Mouse (Mus musculus) embryonic stem cell, embryonic (primary cell): Measurements from ENCODE around the gene Cmtr1.

ENCODE experiments used
- CTCF ChIA-PET, 4 experiments: fragments of 300-600 bp in 2 of 4; fragments of 350-600 bp in 2 of 4; sonication (Branson Sonifier 250); formaldehyde crosslinking; loops; one replicate each; lab custom pipeline; 2022; ENCODE audit warnings: inconsistent platforms in 2 of 4; lab: Charles Lee
- POLR2A ChIA-PET, 4 experiments: fragments of 300-600 bp in 2 of 4; fragments of 350-600 bp in 2 of 4; sonication (Branson Sonifier 250); formaldehyde crosslinking; loops; one replicate each; lab custom pipeline; 2022; ENCODE audit warnings: antibody characterized with exemption in 4 of 4, inconsistent platforms in 1 of 4; lab: Charles Lee

Cmtr1 gene

DNA sequence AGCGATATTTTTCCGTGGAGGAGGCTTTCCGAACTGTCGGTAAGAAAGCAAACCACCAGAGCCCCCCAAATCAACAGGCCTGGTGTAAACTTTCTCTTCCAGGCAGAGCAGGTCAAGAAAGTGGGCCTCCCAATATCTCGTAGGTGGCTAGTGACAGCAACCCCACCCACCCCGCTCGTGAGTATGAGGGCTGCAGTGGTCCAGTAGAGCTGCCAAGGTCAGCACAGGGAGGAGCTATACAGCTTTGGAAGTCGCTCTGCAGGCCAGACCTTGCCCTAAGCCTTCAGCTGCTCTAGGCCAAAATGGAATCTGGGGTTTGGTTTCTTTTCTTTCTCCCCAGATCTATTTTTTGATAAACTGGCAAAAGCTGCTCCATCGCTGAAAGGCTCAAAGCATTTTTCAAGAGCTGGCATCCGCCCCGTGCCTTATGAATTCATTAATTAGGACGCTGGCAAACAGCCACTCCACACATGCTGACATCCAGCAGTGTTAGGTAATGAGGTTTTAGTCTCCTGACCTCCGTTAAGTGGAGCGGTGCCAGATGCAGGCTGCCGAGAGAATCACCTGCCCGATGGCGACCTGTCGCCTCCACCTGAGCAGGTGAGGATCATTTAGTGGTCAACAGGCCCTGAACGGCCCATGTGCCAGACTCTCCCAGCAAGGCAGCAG, 50.8 kb downstream of the Cmtr1 start:
- ChIA-PET POLR2A (interaction anchor here in 2 of 4 experiments (0.6 to 3.1 kb wide), 10 partner anchors 8 to 107 kb away, joined by 3 to 11 read pairs (median 5); no protein-coding TSS in a partner anchor), CTCF (interaction anchor here in 1 of 4 experiments (0.6 kb wide), 1 partner anchor 74 kb away, joined by 14 read pairs; no protein-coding TSS in a partner anchor)

DNA sequence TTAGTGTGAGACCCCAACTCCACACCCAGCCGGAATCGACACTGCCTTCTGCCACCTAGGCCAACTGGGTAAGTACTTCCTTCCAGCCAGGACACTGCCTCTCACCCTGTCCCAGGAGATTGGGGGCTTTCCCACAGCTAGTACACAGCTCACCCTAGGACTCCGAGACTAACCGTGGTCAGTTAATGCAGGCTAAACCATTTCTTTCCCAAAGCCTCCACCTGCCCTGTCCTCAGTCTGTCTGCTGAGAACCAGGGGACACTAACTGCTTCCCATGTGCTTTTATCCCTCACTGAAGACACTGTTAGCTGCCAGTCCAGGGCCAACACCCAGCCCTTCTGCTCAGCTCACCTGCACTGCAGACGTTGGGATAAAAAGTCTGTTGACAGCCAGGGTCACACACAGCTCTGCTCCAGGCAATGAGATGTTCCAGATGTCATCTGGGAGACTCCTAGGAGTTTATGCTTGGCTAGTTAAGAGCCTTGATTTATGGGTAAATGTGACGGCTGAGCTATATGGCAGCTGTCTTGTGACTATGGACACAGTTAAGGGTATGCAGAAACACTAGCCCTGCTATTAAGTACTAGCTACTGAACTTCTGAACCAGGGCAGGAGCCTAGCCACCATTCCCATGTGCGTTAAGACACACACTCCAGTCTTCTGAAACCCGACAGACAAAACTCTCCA, 51.5 kb downstream of the Cmtr1 start:
- ChIA-PET CTCF (interaction anchor here in 1 of 4 experiments (1.1 kb wide), 1 partner anchor 159 kb away, joined by 3 read pairs; no protein-coding TSS in a partner anchor), POLR2A (interaction anchor here in 3 of 4 experiments (0.5 to 3.1 kb wide), 11 partner anchors 8 to 1635 kb away, joined by 3 to 11 read pairs (median 4); no protein-coding TSS in a partner anchor)

DNA sequence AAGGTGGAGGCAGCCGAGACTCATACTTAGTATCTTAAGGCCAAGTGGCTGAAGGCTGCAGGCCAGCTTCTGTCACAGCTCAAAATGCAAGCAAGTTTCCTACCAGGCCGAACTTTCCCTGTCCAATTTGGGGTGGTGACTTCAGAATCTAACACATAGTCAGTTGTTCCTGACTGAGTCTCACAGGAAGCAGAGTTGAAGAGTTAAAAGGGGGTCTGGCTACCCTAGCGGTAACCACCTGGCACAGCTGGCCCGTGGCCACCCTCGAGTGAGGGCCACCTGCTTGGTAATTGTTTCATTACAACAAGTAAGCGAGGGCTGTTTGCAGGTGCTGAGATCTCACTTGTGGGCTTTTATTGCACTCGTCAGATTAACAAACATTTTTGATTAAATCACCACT, 52.2 kb downstream of the Cmtr1 start:
- CTCF ChIA-PET: interaction anchor here in 2 of 4 experiments (0.6 to 1.1 kb wide), 2 partner anchors 158 to 339 kb away, joined by 3 read pairs; no protein-coding TSS in a partner anchor

DNA sequence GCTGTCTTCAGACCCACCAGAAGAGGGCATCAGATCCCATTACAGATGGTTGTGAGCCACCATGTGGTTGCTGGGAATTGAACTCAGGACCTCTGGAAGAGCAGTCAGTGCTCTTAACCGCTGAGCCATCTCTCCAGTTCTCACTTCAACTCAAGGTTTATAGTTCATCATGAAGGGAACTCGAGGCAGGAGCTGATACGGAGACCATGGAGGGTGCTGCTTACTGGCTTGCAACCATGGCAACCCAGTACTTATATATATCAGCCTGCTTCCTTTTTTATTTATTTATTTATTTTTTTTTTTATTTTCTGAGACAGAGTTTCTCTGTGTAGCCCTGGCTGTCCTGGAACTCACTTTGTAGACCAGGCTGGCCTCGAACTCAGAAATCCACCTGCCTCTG, 53.3 kb downstream of the Cmtr1 start:
- ChIA-PET CTCF (interaction anchor here in 3 of 4 experiments (0.6 to 1.3 kb wide), 3 partner anchors 15 to 260 kb away, joined by 3 to 17 read pairs (median 3); no protein-coding TSS in a partner anchor), POLR2A (interaction anchor here in 1 of 4 experiments (1.2 to 1.9 kb wide), 4 partner anchors 10 to 167 kb away, joined by 3 to 5 read pairs (median 4); no protein-coding TSS in a partner anchor)

More for the DNA sequence above, 52.2 kb downstream of the Cmtr1 start:
- POLR2A ChIA-PET: interaction anchor here in 2 of 4 experiments (0.7 to 2.1 kb wide), 5 partner anchors 10 to 168 kb away, joined by 3 to 8 read pairs (median 3); no protein-coding TSS in a partner anchor

DNA sequence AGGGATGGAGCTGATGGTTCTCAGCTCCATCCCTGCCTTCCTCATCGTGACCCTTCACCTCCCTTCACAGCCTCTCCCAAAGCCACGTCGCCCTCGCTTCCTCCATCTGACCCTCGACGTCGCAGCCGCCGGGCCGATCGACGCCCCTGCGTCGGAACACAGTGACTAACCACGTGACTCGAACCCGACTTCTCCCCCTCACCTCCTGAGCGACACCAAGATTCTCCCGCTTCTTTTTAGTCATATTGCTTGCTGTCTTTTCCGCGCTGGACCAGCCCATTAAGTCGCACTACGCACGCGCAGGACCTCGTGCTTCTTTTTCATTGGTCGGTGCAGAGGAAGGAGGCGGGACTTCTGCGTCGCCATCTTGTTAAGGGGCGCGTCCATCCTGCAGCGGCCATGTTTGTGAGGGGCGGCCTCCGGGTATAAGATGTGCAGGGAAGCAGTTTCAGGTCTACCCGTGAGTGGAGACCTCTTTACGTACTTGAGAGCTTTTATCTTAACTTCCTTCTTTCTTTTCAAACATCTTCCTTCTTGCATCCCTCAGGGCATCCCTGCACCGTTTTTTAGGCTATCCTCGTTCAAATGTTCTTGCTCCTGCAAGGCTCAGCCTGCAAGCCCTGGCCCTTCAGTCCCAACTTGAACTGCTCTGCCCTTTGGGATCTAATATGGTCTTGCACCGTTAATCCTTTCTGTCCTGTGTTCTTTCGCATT, 56.5 kb downstream of the Cmtr1 start, which contains the start of gene Ccdc167:
TSS of gene Ccdc167 (minus strand) at position 313 of the 714 bp plus-strand sequence.
- POLR2A ChIA-PET: interaction anchor here in 3 of 4 experiments (0.6 to 1.9 kb wide), 9 partner anchors 9 to 130 kb away, joined by 3 to 5 read pairs (median 4); no protein-coding TSS in a partner anchor
- CTCF ChIA-PET: interaction anchor here in 2 of 4 experiments (0.7 to 1.6 kb wide), 2 partner anchors 11 to 22 kb away, joined by 3 to 10 read pairs; no protein-coding TSS in a partner anchor

DNA sequence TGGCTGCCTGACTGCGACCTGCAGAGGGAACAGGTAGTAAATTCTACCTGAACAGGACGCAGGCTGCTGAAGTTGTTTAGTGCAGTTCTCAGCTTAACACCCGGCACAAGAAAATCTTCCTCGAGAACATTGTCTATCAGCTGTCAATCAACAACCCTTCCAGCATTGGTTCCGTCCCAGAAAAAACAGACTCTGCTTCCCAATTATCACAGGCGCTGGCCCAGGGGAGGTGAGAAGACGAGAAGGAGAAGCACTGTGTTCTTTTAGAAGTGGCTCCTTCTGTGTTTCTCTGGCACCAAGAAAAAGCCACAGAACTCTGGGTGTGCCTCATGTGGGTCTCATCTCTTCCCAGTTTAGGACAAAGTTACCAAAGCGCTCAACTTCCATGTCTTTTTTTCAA, 58.3 kb downstream of the Cmtr1 start:
- CTCF ChIA-PET: no interaction called here
- POLR2A ChIA-PET: interaction anchor here in 1 of 4 experiments (1.0 to 1.7 kb wide), 2 partner anchors 8 to 10 kb away, joined by 3 to 6 read pairs; no protein-coding TSS in a partner anchor

DNA sequence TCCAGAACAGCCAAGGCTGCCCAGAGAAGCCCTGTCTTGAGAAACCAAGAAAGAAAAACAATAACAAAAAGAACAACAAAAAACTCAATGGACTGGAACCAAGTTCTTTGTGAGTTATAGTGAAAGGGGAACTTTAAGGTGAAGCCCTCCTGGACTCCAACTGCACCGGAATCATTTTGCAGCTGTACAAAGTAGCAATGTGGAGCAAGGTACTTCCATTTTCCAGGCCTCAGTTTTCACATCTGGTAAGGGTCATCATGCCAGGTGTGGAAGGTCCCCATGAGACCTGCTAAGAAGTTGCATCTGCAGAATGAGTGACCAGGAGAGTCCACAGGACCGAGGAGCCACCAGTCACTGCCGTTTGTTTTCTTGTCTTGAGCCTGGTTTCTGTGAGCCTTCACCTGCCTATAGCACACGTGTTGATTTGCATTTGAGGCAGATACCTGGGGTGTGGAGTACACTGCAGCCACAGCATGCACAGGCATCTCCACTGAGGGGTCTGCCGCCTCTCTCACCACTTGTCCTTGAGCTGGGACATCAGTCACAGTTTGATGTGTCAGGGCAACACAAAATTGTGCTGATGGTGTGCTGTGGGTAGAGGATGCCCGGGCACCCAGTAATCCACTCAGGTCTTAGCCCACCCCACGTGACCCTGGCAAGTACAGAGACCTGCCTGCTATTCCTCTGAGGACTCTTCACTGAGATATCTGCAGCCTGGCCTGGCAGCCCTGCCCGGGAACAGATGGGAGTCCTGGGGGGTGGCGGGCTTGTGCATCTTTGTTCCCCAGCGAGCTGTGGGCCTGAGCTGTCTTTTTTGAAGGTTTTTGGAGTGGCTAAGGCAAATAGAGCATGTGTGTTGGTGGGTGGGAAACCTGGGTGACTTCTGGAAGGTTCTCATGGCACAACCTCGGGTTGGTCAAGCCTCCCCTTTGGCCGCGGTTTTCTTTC, 59.5 kb downstream of the Cmtr1 start:
- CTCF ChIA-PET: interaction anchor here in 1 of 4 experiments (1.0 to 1.2 kb wide), 2 partner anchors 15 to 18 kb away, joined by 3 read pairs; no protein-coding TSS in a partner anchor

DNA sequence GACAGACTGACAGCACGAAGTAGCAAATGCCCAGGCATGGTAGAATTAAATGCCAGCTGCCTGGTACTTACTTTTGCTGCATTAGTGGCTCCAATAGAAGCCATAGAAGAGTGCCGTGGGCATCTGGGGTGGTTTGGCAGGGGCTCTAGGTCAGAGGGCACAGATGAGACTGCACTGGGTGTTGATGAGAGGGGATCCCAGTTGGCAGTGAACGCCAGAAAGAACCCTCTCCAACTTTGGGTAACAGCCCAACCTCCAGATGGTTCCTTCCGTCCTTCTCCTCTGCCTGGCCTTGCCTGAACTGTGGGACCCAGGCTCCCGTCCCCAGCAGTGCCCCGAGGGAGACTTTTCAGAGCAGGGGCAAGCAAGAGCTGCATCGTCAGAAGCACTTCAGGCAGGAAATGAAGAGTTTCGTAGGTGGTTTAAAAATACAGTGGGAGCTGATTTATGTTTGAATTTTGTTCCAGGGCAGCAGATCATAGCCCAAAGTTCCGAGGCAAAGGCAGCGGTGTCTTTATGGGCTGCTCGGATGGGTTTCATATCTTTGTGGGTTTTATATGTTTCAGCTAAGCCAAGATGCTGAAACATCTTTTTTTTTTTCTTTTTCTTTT, 60.5 kb downstream of the Cmtr1 start:
- CTCF ChIA-PET: interaction anchor here in 3 of 4 experiments (0.6 to 1.2 kb wide), 8 partner anchors 16 to 279 kb away, joined by 3 to 4 read pairs (median 3); no protein-coding TSS in a partner anchor
- POLR2A ChIA-PET: interaction anchor here (0.6 to 2.6 kb wide), 16 partner anchors 10 to 840 kb away, joined by 3 to 11 read pairs (median 4); partner anchors contain the start of genes Gm28043 (in 1 of the 4), Rnf8 (in 1 of the 4) and Tbc1d22b (in 1 of the 4)

More for the DNA sequence above, 59.5 kb downstream of the Cmtr1 start:
- POLR2A ChIA-PET: interaction anchor here (0.6 to 2.6 kb wide), 9 partner anchors 9 to 675 kb away, joined by 3 to 11 read pairs (median 3); partner anchors contain the start of genes Gm28043 (in 1 of the 4) and Rnf8 (in 1 of the 4)

DNA sequence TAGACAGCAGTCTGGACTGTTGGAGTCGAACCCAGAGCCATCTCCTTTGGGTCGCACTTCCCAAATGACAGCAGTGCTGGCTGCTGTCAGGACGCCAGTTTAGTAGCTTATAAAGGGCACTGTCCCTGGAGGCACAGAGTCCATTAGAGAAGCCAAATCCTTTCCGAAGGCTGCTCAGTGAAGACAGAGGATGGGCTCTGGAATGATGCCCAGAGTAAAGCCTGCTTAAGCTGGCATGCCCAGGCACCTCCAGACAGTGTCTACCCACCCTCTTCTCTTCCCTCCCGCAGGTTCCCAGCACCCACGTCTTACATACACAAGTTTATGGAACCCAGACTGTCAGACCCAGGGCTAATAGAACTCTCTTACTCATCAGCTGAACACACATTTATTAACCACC, 64.2 kb downstream of the Cmtr1 start:
- CTCF ChIA-PET: interaction anchor here in 2 of 4 experiments (0.7 to 1.5 kb wide), 4 partner anchors 19 to 573 kb away, joined by 3 to 8 read pairs (median 4); no protein-coding TSS in a partner anchor
- POLR2A ChIA-PET: interaction anchor here in 2 of 4 experiments (0.5 to 1.5 kb wide), 6 partner anchors 11 to 1942 kb away, joined by 3 to 5 read pairs (median 4); no protein-coding TSS in a partner anchor

DNA sequence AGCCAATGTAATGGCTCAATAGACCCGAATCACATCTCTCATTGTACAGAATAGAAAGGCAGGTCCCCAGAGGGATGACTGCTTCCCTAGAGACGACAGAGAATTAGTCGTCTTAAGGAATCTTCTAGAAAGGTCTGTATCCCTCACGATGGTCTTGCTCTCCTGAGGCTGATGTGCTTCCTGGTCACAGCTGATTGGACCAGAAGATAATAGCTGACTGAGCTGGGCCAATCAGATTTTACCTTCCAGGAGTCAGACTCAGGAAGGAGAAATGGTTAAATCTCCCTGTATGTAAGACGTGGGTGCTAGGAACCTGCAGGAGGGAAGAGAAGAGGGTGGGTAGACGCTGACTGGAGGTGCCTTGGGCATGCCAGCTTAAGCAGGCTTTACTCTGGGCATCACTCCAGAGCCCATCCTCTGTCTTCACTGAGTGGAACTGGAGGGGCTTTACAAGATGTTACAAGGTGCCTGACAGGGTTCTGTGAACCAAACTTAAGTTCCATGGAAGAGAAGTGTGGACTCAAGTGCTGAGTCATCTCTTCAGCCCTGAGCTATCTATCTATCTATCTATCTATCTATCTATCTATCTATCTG, 64.7 kb downstream of the Cmtr1 start:
- POLR2A ChIA-PET: interaction anchor here in 1 of 4 experiments (1.0 to 1.5 kb wide), 3 partner anchors 11 to 37 kb away, joined by 3 to 5 read pairs (median 4); no protein-coding TSS in a partner anchor

DNA sequence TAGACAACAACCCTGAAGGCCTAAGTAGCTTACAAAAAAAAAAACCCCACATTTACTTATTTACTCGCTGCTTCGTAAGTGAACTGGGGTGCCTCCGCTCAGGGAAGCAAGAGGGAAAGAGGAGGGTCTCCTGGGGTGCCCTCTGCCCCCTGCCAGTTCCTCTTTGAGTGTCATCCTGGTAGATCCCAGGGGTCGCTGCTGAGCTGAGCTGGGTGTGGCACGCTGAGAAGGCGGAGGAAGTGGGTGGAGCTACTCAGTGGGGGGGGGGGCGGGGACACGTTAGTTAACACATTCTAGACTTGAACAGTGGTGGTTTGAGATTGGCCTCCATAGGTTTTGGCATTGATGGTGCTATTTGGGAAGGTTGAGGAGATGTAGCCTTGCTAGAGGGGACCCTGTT, 67.7 kb downstream of the Cmtr1 start:
- POLR2A ChIA-PET: interaction anchor here in 3 of 4 experiments (0.5 to 0.9 kb wide), 9 partner anchors 10 to 1909 kb away, joined by 3 to 4 read pairs (median 3); no protein-coding TSS in a partner anchor
- CTCF ChIA-PET: interaction anchor here (0.5 to 1.5 kb wide), 26 partner anchors 9 to 1065 kb away, joined by 3 to 10 read pairs (median 4); partner anchors contain the start of genes Ccdc167 (in 1 of the 4) and Tmem217 (in 1 of the 4)

More for the DNA sequence above, 64.7 kb downstream of the Cmtr1 start:
- CTCF ChIA-PET: interaction anchor here in 2 of 4 experiments (0.9 to 1.5 kb wide), 3 partner anchors 20 to 37 kb away, joined by 3 to 5 read pairs (median 4); no protein-coding TSS in a partner anchor

DNA sequence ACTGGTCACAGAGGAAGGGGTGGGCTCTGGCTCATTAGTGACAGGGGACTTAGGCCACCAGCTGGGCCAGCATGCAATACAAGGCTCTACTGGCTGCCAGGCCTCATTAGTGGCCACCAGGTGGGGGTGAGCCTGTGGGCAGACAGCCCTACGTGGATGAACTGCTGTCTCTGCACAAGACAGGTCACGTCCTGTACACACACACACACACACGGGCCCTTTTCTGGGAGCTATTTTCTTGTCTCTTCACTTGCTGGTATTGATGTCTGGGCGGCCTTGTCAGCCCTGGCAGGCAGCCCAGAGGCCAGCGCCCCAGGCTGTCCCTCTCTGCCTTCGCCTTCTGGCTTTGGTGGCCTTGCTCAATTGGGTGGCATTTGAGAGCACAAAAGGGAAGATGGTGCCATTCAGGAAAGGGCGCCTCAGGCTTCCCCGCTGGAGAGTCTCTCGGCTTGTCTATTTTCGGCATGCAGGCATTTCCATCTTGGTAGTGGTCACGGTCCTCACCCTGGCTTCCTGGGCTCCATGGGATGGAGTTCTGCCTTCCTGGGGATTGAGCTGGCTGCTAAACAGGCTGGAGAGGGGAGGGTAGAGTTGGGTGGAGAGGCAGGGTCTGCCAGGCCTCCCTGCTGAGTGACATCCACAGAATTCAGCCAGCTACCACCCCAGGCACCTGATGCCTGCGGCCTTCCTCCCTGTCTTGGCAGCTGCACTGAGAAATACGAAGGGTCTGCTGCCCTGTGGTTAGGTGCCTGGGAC, 70.3 kb downstream of the Cmtr1 start:
- ChIA-PET CTCF (interaction anchor here (0.9 to 1.8 kb wide), 5 partner anchors 24 to 202 kb away, joined by 3 to 8 read pairs (median 3); no protein-coding TSS in a partner anchor), POLR2A (interaction anchor here in 2 of 4 experiments (0.7 to 1.4 kb wide), 4 partner anchors 14 to 23 kb away, joined by 3 to 4 read pairs (median 3); no protein-coding TSS in a partner anchor)

DNA sequence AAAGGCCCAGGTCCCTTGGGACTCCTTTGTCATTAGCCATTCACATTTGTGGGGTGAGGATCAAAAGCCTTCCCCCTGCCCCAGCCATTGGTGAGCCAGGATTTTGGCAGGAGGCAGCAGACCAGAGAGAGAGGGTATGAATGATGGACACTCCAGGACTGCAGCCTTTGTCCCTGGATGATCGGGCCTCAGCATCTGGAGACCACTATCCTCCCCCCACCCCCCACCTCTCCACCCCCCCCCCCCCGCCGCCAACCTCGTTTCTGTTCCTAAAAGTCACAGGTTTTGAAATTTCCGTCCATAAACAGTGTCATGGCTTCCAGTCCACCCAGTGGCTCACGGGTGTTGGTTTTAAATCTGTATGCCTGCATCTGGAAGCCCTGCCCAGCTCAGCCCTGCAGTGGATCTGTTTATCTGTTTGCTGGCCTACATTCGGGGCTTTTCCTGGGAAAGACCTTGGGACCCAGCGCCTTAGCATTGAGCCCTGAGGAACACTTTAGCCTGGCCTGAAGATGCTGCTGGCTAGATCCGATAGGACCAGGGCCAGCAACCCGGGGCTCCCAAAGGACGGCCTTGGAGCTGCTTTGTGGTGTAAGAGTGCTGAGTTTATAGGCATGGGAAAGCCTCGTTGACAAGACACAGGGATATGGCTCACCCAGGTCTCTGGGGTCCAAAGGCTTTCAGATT, 71.0 kb downstream of the Cmtr1 start:
- ChIA-PET POLR2A (interaction anchor here in 1 of 4 experiments (0.6 to 1.1 kb wide), 3 partner anchors 19 to 86 kb away, joined by 3 to 4 read pairs (median 4); no protein-coding TSS in a partner anchor), CTCF (interaction anchor here (0.9 to 1.8 kb wide), 4 partner anchors 23 to 127 kb away, joined by 3 to 8 read pairs (median 4); no protein-coding TSS in a partner anchor)
